17 mouse cellular contexts compared by ENCODE assay signal in the genomic region with DNA sequence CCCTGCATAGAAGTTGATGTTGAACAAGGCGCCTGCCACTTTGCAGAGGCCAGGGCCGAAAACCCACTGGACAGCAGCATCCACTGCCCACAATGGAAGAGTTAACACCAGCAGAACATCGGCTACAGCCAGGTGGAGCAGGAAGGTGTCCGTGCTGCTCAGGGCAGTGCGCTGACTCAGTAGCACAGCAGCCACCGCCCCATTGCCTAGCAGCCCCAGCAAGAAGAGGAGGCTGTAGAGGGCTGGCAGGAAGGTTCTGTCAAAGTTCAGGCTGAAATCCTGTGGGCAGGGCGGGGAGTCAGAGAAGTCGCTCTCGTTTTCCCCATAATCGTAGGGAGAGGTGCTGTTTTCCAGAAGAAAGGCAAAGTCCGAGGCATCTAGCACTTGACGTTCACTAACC. TPM values are rescaled to one million over a fixed set of nuclear protein-coding genes. Genes with fewer than 3 reads are reported as not detected.
A peak's percentile ranks its signal among the peaks of the same experiment; 100 is the strongest.
DNase-seq lines count a peak whose midpoint lies in the region; ATAC-seq and TF ChIP-seq lines count a peak whose summit lies in the region.
"Had no signal": no experiment of that assay in that cellular context is flagged by ENCODE, and none has a peak within 500 bp of the region (broad histone marks: within the 10 kb centered on the region; RNA-seq: fewer than 3 reads in every experiment).

No protein-coding gene starts in this region.

- no peak overlapping the region for H3K4me2 ChIP-seq in intestine, embryonic 15.5 days (replicated peaks)
- no peak overlapping the region for H3K4me2 ChIP-seq in stomach, postnatal 0 days (replicated peaks; ENCODE audit: low read depth)
- H3K4me2 ChIP-seq: embryonic facial prominence, embryonic 13.5 days; forebrain, embryonic 12.5 days; heart, embryonic 12.5 days had no signal

- H3K27ac ChIP-seq in intestine, embryonic 15.5 days = no peak overlapping the region
- H3K27ac ChIP-seq in stomach, postnatal 0 days (replicated peaks) = no peak overlapping the region
- H3K27ac ChIP-seq: embryonic facial prominence, embryonic 13.5 days; forebrain, embryonic 12.5 days; hindbrain, embryonic 10.5 days had no signal

- H3K27me3 ChIP-seq in intestine, embryonic 15.5 days (replicated peaks) = no peaks in the 10 kb centered on the region; the same call in 1 of the 2 replicates
- H3K27me3 ChIP-seq in stomach, postnatal 0 days (ENCODE audit: control insufficient read depth, insufficient read depth, low read length) = no peaks in the 10 kb centered on the region

- TF ChIP-seq CTCF in stomach, postnatal 0 days (IDR thresholded peaks at IDR 0.05; ENCODE audit: low read depth) = 0 out of 2 replicates have a peak, but pooled peaks have one; percentile 6

- peak; percentile 78 for ATAC-seq in intestine, embryonic 15.5 days
- ATAC-seq in stomach, postnatal 0 days (ENCODE audit: low FRiP score, low TSS enrichment) = no peak
- ATAC-seq: forebrain, embryonic 16.5 days had no signal

- DNase-seq in kidney, postnatal 14 days = peak; percentile 2
- DNase-seq in kidney, postnatal 25 days = no peak
- DNase-seq in induced T-regulatory cell, adult 2 months (ENCODE audit: low read depth) = peak; percentile 32
- peak; percentile 14 for DNase-seq in stomach, postnatal 0 days (ENCODE audit: low spot score)
- DNase-seq in retina, postnatal 1 day = no peak
- DNase-seq: adrenal gland, adult 2 months; adrenal gland, postnatal 25 days; cerebellum, adult 18-20 months; cerebellum, adult 9-11 months; cerebellum, postnatal 36 days; gastrocnemius, postnatal 10 days had no signal

- no peak overlapping the region for H3K9ac ChIP-seq in intestine, embryonic 15.5 days
- no peak overlapping the region for H3K9ac ChIP-seq in stomach, postnatal 0 days (ENCODE audit: low read length)
- H3K9ac ChIP-seq: embryonic facial prominence, embryonic 13.5 days; forebrain, embryonic 12.5 days; heart, embryonic 12.5 days had no signal

- no peak for TF ChIP-seq EP300 in stomach, postnatal 0 days (optimal IDR thresholded peaks at IDR 0.05)

- no peaks in the 10 kb centered on the region for H3K9me3 ChIP-seq in intestine, embryonic 15.5 days
- no peaks in the 10 kb centered on the region for H3K9me3 ChIP-seq in stomach, postnatal 0 days (ENCODE audit: control insufficient read depth, low read length)
- H3K9me3 ChIP-seq: embryonic facial prominence, embryonic 13.5 days; forebrain, embryonic 12.5 days; heart, embryonic 12.5 days; hindbrain, embryonic 10.5 days had no signal

- H3K4me1 ChIP-seq in intestine, embryonic 15.5 days (replicated peaks) = no peaks in the 10 kb centered on the region
- no peaks in the 10 kb centered on the region for H3K4me1 ChIP-seq in stomach, postnatal 0 days (replicated peaks; ENCODE audit: control insufficient read depth, insufficient read depth)
- H3K4me1 ChIP-seq: embryonic facial prominence, embryonic 13.5 days; forebrain, embryonic 12.5 days; hindbrain, embryonic 10.5 days had no signal

- H3K36me3 ChIP-seq in intestine, embryonic 15.5 days = no peaks in the 10 kb centered on the region
- H3K36me3 ChIP-seq in stomach, postnatal 0 days (ENCODE audit: control insufficient read depth, insufficient read depth, low read length) = no peaks in the 10 kb centered on the region
- H3K36me3 ChIP-seq: embryonic facial prominence, embryonic 13.5 days; forebrain, embryonic 12.5 days; heart, embryonic 12.5 days; hindbrain, embryonic 10.5 days had no signal

- H3K4me3 ChIP-seq in intestine, embryonic 15.5 days (replicated peaks) = no peak overlapping the region
- H3K4me3 ChIP-seq in stomach, postnatal 0 days (ENCODE audit: low read depth, low read length) = no peak overlapping the region
- H3K4me3 ChIP-seq: embryonic facial prominence, embryonic 13.5 days; forebrain, embryonic 12.5 days; heart, embryonic 12.5 days; hindbrain, embryonic 10.5 days had no signal

- 66% methylated on average over 12 of the region's 12 CpGs for WGBS in intestine, embryonic 15.5 days
- WGBS in stomach, postnatal 0 days = 69% methylated on average over 11 of the region's 12 CpGs

RNA-seq across cellular contexts. Expression of a gene that starts 1.4 kb away (rescaled TPM):
- polyA plus RNA-seq in intestine, embryonic 15.5 days (2015; fragmentation: Nextera tagmentation; extraction: Ambion mirVana) = 0.49 and 0.63 TPM in 2 replicates
- 0.29 and 0.48 TPM in 2 replicates for polyA plus RNA-seq in stomach, postnatal 0 days (2015; fragmentation: Nextera tagmentation; extraction: Ambion mirVana)
- polyA plus RNA-seq: forebrain, embryonic 16.5 days; hindbrain, embryonic 10.5 days had no signal

Comparison
In these comparisons a context has a peak if more than half of its experiments do, and no peak if none do; other contexts are left out.
1. DNase-seq: peak in kidney, postnatal 14 days (single experiment), induced T-regulatory cell, adult 2 months (single experiment) and stomach, postnatal 0 days (single experiment); none in kidney, postnatal 25 days (0 of 2) and retina, postnatal 1 day (single experiment).